ENCODE assay signal across 8 mouse cellular contexts in the genomic region with DNA sequence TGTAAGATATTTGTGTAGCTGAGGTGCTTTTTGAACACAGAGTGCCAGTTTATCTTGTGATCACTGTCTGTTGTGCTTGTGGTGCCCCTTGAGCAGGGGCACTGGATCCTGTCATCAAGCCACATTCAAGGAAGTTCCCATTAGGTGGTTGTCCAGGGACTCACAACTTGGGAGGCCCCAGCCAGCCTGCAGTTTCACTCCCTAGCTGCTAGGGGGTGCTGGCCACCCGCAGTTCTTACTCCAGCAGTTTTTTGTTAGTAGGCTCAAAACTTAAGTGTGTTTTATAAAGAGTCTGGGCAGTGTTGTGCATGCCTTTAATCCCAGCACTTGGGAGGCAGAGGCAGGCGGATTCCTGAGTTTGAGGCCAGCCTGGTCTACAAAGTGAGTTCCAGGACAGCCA. TPM values are rescaled to one million over a fixed set of nuclear protein-coding genes. Genes with fewer than 3 reads are reported as not detected.
DNase-seq lines count a peak whose midpoint lies in the region; ATAC-seq and TF ChIP-seq lines count a peak whose summit lies in the region.
"Had no signal": no experiment of that assay in that cellular context is flagged by ENCODE, and none has a peak within 500 bp of the region (broad histone marks: within the 10 kb centered on the region; RNA-seq: fewer than 3 reads in every experiment).

No protein-coding gene starts in this region.

- H3K36me3 ChIP-seq in midbrain, postnatal 0 days (ENCODE audit: insufficient read depth, low read length): peaks cover 26% of the 10 kb centered on the region
- H3K36me3 ChIP-seq in midbrain, embryonic 15.5 days (replicated peaks): peaks cover 39% of the 10 kb centered on the region

- peak; percentile 51 for TF ChIP-seq CTCF in midbrain, postnatal 0 days (IDR thresholded peaks at IDR 0.05)

- H3K27me3 ChIP-seq in midbrain, postnatal 0 days (ENCODE audit: insufficient read depth, low read length): no peaks in the 10 kb centered on the region
- H3K27me3 ChIP-seq in midbrain, embryonic 15.5 days (replicated peaks): no peaks in the 10 kb centered on the region
- H3K27me3 ChIP-seq: megakaryocyte, embryonic 14.5 days had no signal

- no peaks in the 10 kb centered on the region for H3K4me1 ChIP-seq in midbrain, postnatal 0 days (ENCODE audit: insufficient read depth, low read length)
- no peaks in the 10 kb centered on the region for H3K4me1 ChIP-seq in midbrain, embryonic 15.5 days

- no peak overlapping the region for H3K9ac ChIP-seq in midbrain, postnatal 0 days (replicated peaks; ENCODE audit: low read length, poor library complexity, severe bottlenecking)
- no peak overlapping the region for H3K9ac ChIP-seq in midbrain, embryonic 15.5 days

- no peak for DNase-seq in midbrain, postnatal 0 days (ENCODE audit: low spot score)
- DNase-seq in adrenal gland, postnatal 10 days: peak; percentile 46
- DNase-seq in kidney, postnatal 14 days: peak; percentile 22
- peak; percentile 28 to 53 for DNase-seq in spleen, postnatal 10 days (ENCODE audit: low spot score in 2 of 2)
- DNase-seq in left cerebral cortex, postnatal 25 days (ENCODE audit: low spot score in 2 of 2): no peak
- DNase-seq in layer of hippocampus, postnatal 25 days (ENCODE audit: extremely low spot score in 1 of 2, low spot score in 1 of 2): no peak

- H3K4me2 ChIP-seq in midbrain, postnatal 0 days (ENCODE audit: low read depth, low read length, poor library complexity, severe bottlenecking): no peak overlapping the region
- no peak overlapping the region for H3K4me2 ChIP-seq in midbrain, embryonic 15.5 days

- WGBS in midbrain, postnatal 0 days: 56% methylated on average over 2 of the region's 2 CpGs
- 70% methylated on average over 2 of the region's 2 CpGs for WGBS in midbrain, embryonic 15.5 days

- no peaks in the 10 kb centered on the region for H3K9me3 ChIP-seq in midbrain, postnatal 0 days (ENCODE audit: low read length)
- no peaks in the 10 kb centered on the region for H3K9me3 ChIP-seq in midbrain, embryonic 15.5 days
- H3K9me3 ChIP-seq: megakaryocyte, embryonic 14.5 days had no signal

- ATAC-seq in midbrain, postnatal 0 days (ENCODE audit: low FRiP score): no peak
- no peak for ATAC-seq in midbrain, embryonic 15.5 days (replicated peaks)

- intact Hi-C loops in left cerebral cortex, postnatal 25 days (cut with DNase I): no loop called here

- H3K4me3 ChIP-seq in midbrain, postnatal 0 days (ENCODE audit: low read depth, low read length): no peak overlapping the region
- H3K4me3 ChIP-seq in midbrain, embryonic 15.5 days: no peak overlapping the region
- H3K4me3 ChIP-seq: megakaryocyte, embryonic 14.5 days had no signal

- no peak overlapping the region for H3K27ac ChIP-seq in midbrain, postnatal 0 days (ENCODE audit: low read depth, low read length)
- H3K27ac ChIP-seq in midbrain, embryonic 15.5 days: no peak overlapping the region

RNA-seq across cellular contexts. Expression of gene Tsc1, which starts 13.3 kb away (rescaled TPM):
- 41.3 and 42.9 TPM in 2 replicates for total RNA-seq in midbrain, postnatal 0 days (2014; rRNA removed)
- 19.5 and 22.9 TPM in 2 replicates for polyA plus RNA-seq in midbrain, postnatal 0 days (2015; fragmentation: Nextera tagmentation; extraction: Ambion mirVana)
- polyA plus RNA-seq in midbrain, embryonic 15.5 days (2015; fragmentation: Nextera tagmentation; extraction: Ambion mirVana): 38.6 and 40.3 TPM in 2 replicates
- 10 to 100 TPM; 15.5 to 20.7 TPM for total RNA-seq in adrenal gland, postnatal 10 days (2021)
- 10 to 100 TPM; 49.3 to 56.4 TPM for total RNA-seq in left cerebral cortex, postnatal 25 days (2021)
- 10 to 100 TPM; 36.1 to 44.0 TPM for total RNA-seq in layer of hippocampus, postnatal 25 days (2021)

RNA-seq across cellular contexts. Expression of gene Gfi1b, which starts 32.5 kb away (rescaled TPM):
- total RNA-seq in midbrain, postnatal 0 days (2014; rRNA removed): not detected in 2 replicates
- not detected in 2 replicates for polyA plus RNA-seq in midbrain, postnatal 0 days (2015; fragmentation: Nextera tagmentation; extraction: Ambion mirVana)
- not detected in 2 replicates for polyA plus RNA-seq in midbrain, embryonic 15.5 days (2015; fragmentation: Nextera tagmentation; extraction: Ambion mirVana)
- 1 to 10 TPM in 1 of 2 experiments, under 1 TPM in 1; 0.66 to 4.4 TPM for total RNA-seq in adrenal gland, postnatal 10 days (2021)
- total RNA-seq in left cerebral cortex, postnatal 25 days (2021): not detected
- total RNA-seq in layer of hippocampus, postnatal 25 days (2021): not detected

RNA-seq across cellular contexts. Expression of gene Spaca9, which starts 45.2 kb away (rescaled TPM):
- not detected in 2 replicates for total RNA-seq in midbrain, postnatal 0 days (2014; rRNA removed)
- 2.5 and 2.7 TPM in 2 replicates for polyA plus RNA-seq in midbrain, postnatal 0 days (2015; fragmentation: Nextera tagmentation; extraction: Ambion mirVana)
- 2.2 and 2.3 TPM in 2 replicates for polyA plus RNA-seq in midbrain, embryonic 15.5 days (2015; fragmentation: Nextera tagmentation; extraction: Ambion mirVana)
- total RNA-seq in adrenal gland, postnatal 10 days (2021): 1 to 10 TPM; 1.4 to 2.1 TPM
- not detected for total RNA-seq in left cerebral cortex, postnatal 25 days (2021)
- under 1 TPM in 1 of 2 experiments, not detected in 1; 0.91 TPM for total RNA-seq in layer of hippocampus, postnatal 25 days (2021)

RNA-seq across cellular contexts. Expression of gene Ak8, which starts 45.7 kb away (rescaled TPM):
- total RNA-seq in midbrain, postnatal 0 days (2014; rRNA removed): 2.3 and 2.8 TPM in 2 replicates
- polyA plus RNA-seq in midbrain, postnatal 0 days (2015; fragmentation: Nextera tagmentation; extraction: Ambion mirVana): 4.9 and 5.3 TPM in 2 replicates
- polyA plus RNA-seq in midbrain, embryonic 15.5 days (2015; fragmentation: Nextera tagmentation; extraction: Ambion mirVana): 4.1 and 4.4 TPM in 2 replicates
- under 1 TPM; 0.18 to 0.33 TPM for total RNA-seq in adrenal gland, postnatal 10 days (2021)
- 1 to 10 TPM in 1 of 2 experiments, under 1 TPM in 1; 0.89 to 1.7 TPM for total RNA-seq in left cerebral cortex, postnatal 25 days (2021)
- 1 to 10 TPM; 1.1 TPM for total RNA-seq in layer of hippocampus, postnatal 25 days (2021)

Comparison
In these comparisons a context has a peak if more than half of its experiments do, and no peak if none do; other contexts are left out.
1. DNase-seq: peak in adrenal gland, postnatal 10 days (single experiment), kidney, postnatal 14 days (single experiment) and spleen, postnatal 10 days (2 of 2); none in midbrain, postnatal 0 days (single experiment), left cerebral cortex, postnatal 25 days (0 of 2) and layer of hippocampus, postnatal 25 days (0 of 2).